ENCODE assay signal across 10 mouse cellular contexts in the genomic region with DNA sequence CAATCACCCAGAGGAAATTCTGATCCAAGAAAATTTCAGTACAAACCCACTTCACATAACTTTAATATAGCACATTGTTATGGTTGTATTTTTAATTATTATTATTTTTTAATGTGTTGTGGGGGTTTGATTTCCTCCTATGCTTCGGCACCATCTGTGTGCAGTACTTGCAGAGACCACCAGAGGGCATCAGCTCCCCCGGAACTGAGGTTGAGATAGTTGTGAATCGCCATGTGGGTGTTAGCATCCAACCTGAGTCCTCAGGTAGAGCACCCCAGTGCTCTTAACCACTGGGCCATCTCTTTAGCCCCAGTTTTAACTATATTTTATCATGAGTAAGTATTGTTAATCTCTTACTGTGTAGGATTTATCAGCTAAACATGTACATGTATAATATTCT.
DNase-seq lines count a peak whose midpoint lies in the region; ATAC-seq and TF ChIP-seq lines count a peak whose summit lies in the region.
"Had no signal": no experiment of that assay in that cellular context is flagged by ENCODE, and none has a peak within 500 bp of the region (broad histone marks: within the 10 kb centered on the region; RNA-seq: fewer than 3 reads in every experiment).

No protein-coding gene starts in this region.

- in situ Hi-C loops in CH12.LX (cut with MboI; ENCODE audit: low pct_ligation_motif_present, low pct_unique_long_range_greater_than_20kb, low sequenced_read_pairs) = no loop called here

- no peak for TF ChIP-seq POLR2A in CH12.LX (IDR thresholded peaks at IDR 0.05; ENCODE audit: low read depth, low read length)
- TF ChIP-seq POLR2A in bone marrow, adult 2 months (IDR thresholded peaks at IDR 0.05; ENCODE audit: borderline replicate concordance, control insufficient read depth, low read depth, low read length) = no peak

- H3K9me3 ChIP-seq in kidney, embryonic 16.5 days (ENCODE audit: low read length) = no peaks in the 10 kb centered on the region
- no peaks in the 10 kb centered on the region for H3K9me3 ChIP-seq in CH12.LX (replicated peaks; ENCODE audit: low read length)
- H3K9me3 ChIP-seq: embryonic facial prominence, embryonic 15.5 days; limb, embryonic 13.5 days; stomach, embryonic 15.5 days had no signal

- DNase-seq in kidney, adult 18-20 months = peak; percentile 13
- peak; percentile 10 for DNase-seq in CH12.LX (ENCODE audit: extremely low read depth)
- DNase-seq in lung, postnatal 14 days = peak; percentile 13
- DNase-seq in thymus, postnatal 25 days = peak; percentile 68
- DNase-seq in gastrocnemius, adult 8-10 months (ENCODE audit: low spot score in 2 of 2) = no peak

- H3K27me3 ChIP-seq in kidney, embryonic 16.5 days (ENCODE audit: insufficient read depth, low read length) = no peaks in the 10 kb centered on the region
- no peaks in the 10 kb centered on the region for H3K27me3 ChIP-seq in CH12.LX (replicated peaks)
- H3K27me3 ChIP-seq: embryonic facial prominence, embryonic 15.5 days; limb, embryonic 13.5 days; stomach, embryonic 15.5 days had no signal

- no peak overlapping the region for H3K4me3 ChIP-seq in kidney, embryonic 16.5 days (ENCODE audit: low read length)
- no peak overlapping the region for H3K4me3 ChIP-seq in CH12.LX (replicated peaks in 1 of 3; ENCODE audit: low read depth in 2 of 3, low read length in 2 of 3, poor library complexity in 1 of 3)
- H3K4me3 ChIP-seq in bone marrow, adult 2 months (replicated peaks; ENCODE audit: control insufficient read depth, low read depth, low read length) = no peak overlapping the region
- H3K4me3 ChIP-seq: embryonic facial prominence, embryonic 15.5 days; limb, embryonic 13.5 days; stomach, embryonic 15.5 days had no signal

- WGBS in kidney, embryonic 16.5 days = 72% methylated on average over 3 of the region's 3 CpGs
- 66% methylated on average over 3 of the region's 3 CpGs for WGBS in bone marrow, adult 2 months

- no peaks in the 10 kb centered on the region for H3K36me3 ChIP-seq in kidney, embryonic 16.5 days (ENCODE audit: insufficient read depth, low read length)
- peaks cover 26 to 71% of the 10 kb centered on the region in 2 experiments for H3K36me3 ChIP-seq in CH12.LX (replicated peaks in 1 of 2; ENCODE audit: control insufficient read depth in 1 of 2, insufficient read depth in 1 of 2, low read length in 1 of 2)
- H3K36me3 ChIP-seq: embryonic facial prominence, embryonic 15.5 days; limb, embryonic 13.5 days; stomach, embryonic 15.5 days had no signal

- TF ChIP-seq EP300 in CH12.LX (IDR thresholded peaks at IDR 0.05; ENCODE audit: low read length) = no peak

- no peak for ATAC-seq in kidney, embryonic 16.5 days (ENCODE audit: low FRiP score, low TSS enrichment)

- TF ChIP-seq RAD21 in CH12.LX (IDR thresholded peaks at IDR 0.05; ENCODE audit: low read depth, low read length) = peak; percentile 52

- no peak overlapping the region for H3K27ac ChIP-seq in kidney, embryonic 16.5 days (ENCODE audit: low read length)
- H3K27ac ChIP-seq in CH12.LX (ENCODE audit: insufficient read depth, low read depth) = no peak overlapping the region
- no peak overlapping the region for H3K27ac ChIP-seq in bone marrow, adult 2 months (ENCODE audit: control insufficient read depth, insufficient read depth, low read depth, low read length, poor library complexity)
- H3K27ac ChIP-seq: embryonic facial prominence, embryonic 15.5 days; limb, embryonic 13.5 days; stomach, embryonic 15.5 days had no signal

- H3K4me1 ChIP-seq in kidney, embryonic 16.5 days (ENCODE audit: insufficient read depth, low read length) = no peaks in the 10 kb centered on the region
- no peaks in the 10 kb centered on the region for H3K4me1 ChIP-seq in CH12.LX (ENCODE audit: control insufficient read depth in 1 of 2, insufficient read depth in 2 of 2)
- H3K4me1 ChIP-seq in bone marrow, adult 2 months (ENCODE audit: control insufficient read depth, insufficient read depth, low read length) = no peaks in the 10 kb centered on the region
- H3K4me1 ChIP-seq: embryonic facial prominence, embryonic 15.5 days; limb, embryonic 13.5 days; stomach, embryonic 15.5 days had no signal

- TF ChIP-seq CTCF in CH12.LX (conservative IDR thresholded peaks at IDR 0.05 in 1 of 2, IDR thresholded peaks at IDR 0.05 in 1 of 2; ENCODE audit: low read depth in 2 of 2, low read length in 2 of 2) = peak in 1 of 2 experiments; percentile 64; a peak in 2 of 4 replicates
- peak; percentile 82 for TF ChIP-seq CTCF in bone marrow, adult 2 months (IDR thresholded peaks at IDR 0.05; ENCODE audit: control insufficient read depth, insufficient read depth, low read length)

- H3K4me2 ChIP-seq in kidney, embryonic 16.5 days (replicated peaks; ENCODE audit: low read depth, low read length) = no peak overlapping the region
- H3K4me2 ChIP-seq in CH12.LX (ENCODE audit: insufficient read depth, low read depth, poor library complexity, severe bottlenecking) = no peak overlapping the region
- H3K4me2 ChIP-seq: embryonic facial prominence, embryonic 15.5 days; limb, embryonic 13.5 days; stomach, embryonic 15.5 days had no signal

- H3K9ac ChIP-seq in kidney, embryonic 16.5 days (replicated peaks; ENCODE audit: low read length) = no peak overlapping the region
- no peak overlapping the region for H3K9ac ChIP-seq in CH12.LX (ENCODE audit: insufficient read depth, low read depth)
- H3K9ac ChIP-seq: embryonic facial prominence, embryonic 15.5 days; limb, embryonic 13.5 days; stomach, embryonic 15.5 days had no signal

- no peaks in the 10 kb centered on the region for H3K79me2 ChIP-seq in CH12.LX (replicated peaks; ENCODE audit: control insufficient read depth, extremely low read depth, insufficient read depth, poor library complexity, severe bottlenecking)

- dilution Hi-C loops in CH12.LX (cut with MboI; ENCODE audit: extremely low pct_ligation_motif_present, extremely low pct_unique_long_range_greater_than_20kb, low sequenced_read_pairs) = no loop called here

TF ChIP-seq in CH12.LX, 34 proteins besides CTCF, POLR2A, EP300 and RAD21:
- TF ChIP-seq ELF1 (IDR thresholded peaks at IDR 0.05; ENCODE audit: low read depth, low read length) = no peak
- TF ChIP-seq MYC (IDR thresholded peaks at IDR 0.05; ENCODE audit: low read depth, low read length) = no peak
- TF ChIP-seq MAFK (IDR thresholded peaks at IDR 0.05; ENCODE audit: insufficient replicate concordance, low read length) = no peak
- TF ChIP-seq SMC3 (IDR thresholded peaks at IDR 0.05; ENCODE audit: low read depth, low read length) = peak; percentile 70
- no peak for TF ChIP-seq IRF4 (IDR thresholded peaks at IDR 0.05; ENCODE audit: low read depth, low read length)

Comparison
In these comparisons a context has a peak if more than half of its experiments do, and no peak if none do; other contexts are left out.
1. DNase-seq: peak in kidney, adult 18-20 months (single experiment), CH12.LX (single experiment), lung, postnatal 14 days (single experiment) and thymus, postnatal 25 days (single experiment); none in gastrocnemius, adult 8-10 months (0 of 2).